Mouse (Mus musculus): Measurements from ENCODE around the gene Iqcf1. TPM values are rescaled to one million over a fixed set of nuclear protein-coding genes. Genes with fewer than 3 reads are reported as not detected.

Iqcf1 gene
- polyA plus RNA-seq, 1 experiment from 2014 or later = not detected

- 44% methylated on average over 9 of the region's 9 CpGs for WGBS
- Histone ChIP-seq H3K4me2 (peak overlapping the region; percentile 94), H3K4me3 (0 out of 2 replicates have a peak overlapping the region, but pooled peaks have one; percentile 0), H3K27me3 (no peaks in the 10 kb centered on the region), H3K36me3 (peaks cover 17% of the 10 kb centered on the region), H3K9me3 (no peaks in the 10 kb centered on the region), H3K4me1 (peaks cover 50% of the 10 kb centered on the region), H3K27ac (peak overlapping the region; percentile 75), H3K9ac (no peak overlapping the region)
- no peak for ATAC-seq (ENCODE audit: borderline replicate concordance, extremely low read depth, low FRiP score, low TSS enrichment)
Measured at GRCm38 (mm10) chr9:106457163-106457559, 42.6 kb upstream of the Iqcf1 start.

- no peak overlapping the region for H3K4me2 ChIP-seq
- H3K27me3 ChIP-seq = no peaks in the 10 kb centered on the region
- no peak for ATAC-seq (ENCODE audit: borderline replicate concordance, extremely low read depth, low FRiP score, low TSS enrichment)
- 69% methylated on average over 5 of the region's 5 CpGs for WGBS
- H3K4me1 ChIP-seq = peaks cover 43% of the 10 kb centered on the region
- no peak overlapping the region for H3K9ac ChIP-seq
- H3K36me3 ChIP-seq = peaks cover 22% of the 10 kb centered on the region
- H3K27ac ChIP-seq = no peak overlapping the region
- no peak overlapping the region for H3K4me3 ChIP-seq
- no peaks in the 10 kb centered on the region for H3K9me3 ChIP-seq
Measured at GRCm38 (mm10) chr9:106457920-106458319, 41.8 kb upstream of the Iqcf1 start.

- Histone ChIP-seq H3K9me3 (no peaks in the 10 kb centered on the region), H3K27me3 (no peaks in the 10 kb centered on the region), H3K4me1 (peaks cover 33% of the 10 kb centered on the region), H3K4me3 (no peak overlapping the region), H3K9ac (no peak overlapping the region), H3K27ac (no peak overlapping the region), H3K36me3 (peaks cover 34% of the 10 kb centered on the region), H3K4me2 (no peak overlapping the region)
- ATAC-seq (ENCODE audit: borderline replicate concordance, extremely low read depth, low FRiP score, low TSS enrichment) = no peak
- WGBS = 74% methylated on average over 15 of the region's 15 CpGs
Measured at GRCm38 (mm10) chr9:106459946-106460345, 39.8 kb upstream of the Iqcf1 start.

GRCm38 (mm10) chr9:106460401-106461025, 39.3 kb upstream of the Iqcf1 start:
- Histone ChIP-seq H3K4me3 (no peak overlapping the region), H3K36me3 (peaks cover 34% of the 10 kb centered on the region), H3K27me3 (0 out of 2 replicates have a peak, but pooled peaks cover 1% of the 10 kb centered on the region), H3K9ac (no peak overlapping the region), H3K4me1 (peaks cover 30% of the 10 kb centered on the region), H3K27ac (no peak overlapping the region), H3K4me2 (no peak overlapping the region), H3K9me3 (no peaks in the 10 kb centered on the region)
- no peak for ATAC-seq (ENCODE audit: borderline replicate concordance, extremely low read depth, low FRiP score, low TSS enrichment)
- 73% methylated on average over 18 of the region's 18 CpGs for WGBS

GRCm38 (mm10) chr9:106461026-106461415, 38.7 kb upstream of the Iqcf1 start:
- H3K36me3 ChIP-seq = peaks cover 34% of the 10 kb centered on the region
- WGBS = 75% methylated on average over 9 of the region's 9 CpGs
- ATAC-seq (ENCODE audit: borderline replicate concordance, extremely low read depth, low FRiP score, low TSS enrichment) = no peak

GRCm38 (mm10) chr9:106461641-106462429, 37.9 kb upstream of the Iqcf1 start:
- Histone ChIP-seq H3K9me3 (no peaks in the 10 kb centered on the region), H3K4me2 (no peak overlapping the region), H3K36me3 (peaks cover 34% of the 10 kb centered on the region), H3K4me3 (no peak overlapping the region), H3K27me3 (0 out of 2 replicates have a peak, but pooled peaks cover 7% of the 10 kb centered on the region), H3K9ac (no peak overlapping the region), H3K4me1 (peaks cover 21% of the 10 kb centered on the region), H3K27ac (no peak overlapping the region)
- ATAC-seq (ENCODE audit: borderline replicate concordance, extremely low read depth, low FRiP score, low TSS enrichment) = no peak
- 80% methylated on average over 16 of the region's 16 CpGs for WGBS

More at GRCm38 (mm10) chr9:106461026-106461415, 38.7 kb upstream of the Iqcf1 start:
- Histone ChIP-seq H3K4me3 (no peak overlapping the region), H3K9me3 (no peaks in the 10 kb centered on the region), H3K4me2 (no peak overlapping the region), H3K27me3 (0 out of 2 replicates have a peak, but pooled peaks cover 6% of the 10 kb centered on the region), H3K27ac (no peak overlapping the region), H3K9ac (no peak overlapping the region), H3K4me1 (peaks cover 30% of the 10 kb centered on the region)

GRCm38 (mm10) chr9:106462430-106462800, 37.4 kb upstream of the Iqcf1 start:
- no peak overlapping the region for H3K4me2 ChIP-seq
- ATAC-seq (ENCODE audit: borderline replicate concordance, extremely low read depth, low FRiP score, low TSS enrichment) = no peak
- no peaks in the 10 kb centered on the region for H3K9me3 ChIP-seq
- no peak overlapping the region for H3K9ac ChIP-seq
- H3K27me3 ChIP-seq = 0 out of 2 replicates have a peak, but pooled peaks cover 7% of the 10 kb centered on the region
- peaks cover 16% of the 10 kb centered on the region for H3K4me1 ChIP-seq
- H3K4me3 ChIP-seq = no peak overlapping the region
- peaks cover 34% of the 10 kb centered on the region for H3K36me3 ChIP-seq
- H3K27ac ChIP-seq = no peak overlapping the region
- WGBS = 87% methylated on average over 12 of the region's 12 CpGs

- ATAC-seq (ENCODE audit: borderline replicate concordance, extremely low read depth, low FRiP score, low TSS enrichment) = no peak
- Histone ChIP-seq H3K9ac (no peak overlapping the region), H3K36me3 (peaks cover 34% of the 10 kb centered on the region), H3K4me2 (no peak overlapping the region), H3K27ac (no peak overlapping the region), H3K9me3 (no peaks in the 10 kb centered on the region), H3K4me1 (peaks cover 12% of the 10 kb centered on the region), H3K4me3 (no peak overlapping the region), H3K27me3 (0 out of 2 replicates have a peak, but pooled peaks cover 7% of the 10 kb centered on the region)
- WGBS = 82% methylated on average over 21 of the region's 21 CpGs
Measured at GRCm38 (mm10) chr9:106463122-106464063, 36.4 kb upstream of the Iqcf1 start.

GRCm38 (mm10) chr9:106464751-106465541, 34.8 kb upstream of the Iqcf1 start:
- ATAC-seq (ENCODE audit: borderline replicate concordance, extremely low read depth, low FRiP score, low TSS enrichment) = peak; percentile 58
- 0 out of 2 replicates have a peak, but pooled peaks cover 7% of the 10 kb centered on the region for H3K27me3 ChIP-seq
- peak overlapping the region; percentile 45 for H3K4me3 ChIP-seq
- peak overlapping the region; percentile 85 for H3K4me2 ChIP-seq
- H3K4me1 ChIP-seq = peaks cover 12% of the 10 kb centered on the region
- H3K27ac ChIP-seq = no peak overlapping the region
- peaks cover 30% of the 10 kb centered on the region for H3K36me3 ChIP-seq
- 3% methylated on average over 99 of the region's 99 CpGs for WGBS
- peak overlapping the region; percentile 46 for H3K9ac ChIP-seq
- no peaks in the 10 kb centered on the region for H3K9me3 ChIP-seq

- peaks cover 12% of the 10 kb centered on the region for H3K4me1 ChIP-seq
- H3K4me3 ChIP-seq = peak within 1 kb of the TSS; percentile 45
- peak within 1 kb of the TSS; percentile 85 for H3K4me2 ChIP-seq
- H3K9ac ChIP-seq = peak within 1 kb of the TSS; percentile 46
- H3K27ac ChIP-seq = no peak within 1 kb of the TSS
- no peak for ATAC-seq (ENCODE audit: borderline replicate concordance, extremely low read depth, low FRiP score, low TSS enrichment)
- WGBS = 37% methylated on average over 26 of the region's 26 CpGs
- H3K9me3 ChIP-seq = no peaks in the 10 kb centered on the region
- 0 out of 2 replicates have a peak, but pooled peaks cover 7% of the 10 kb centered on the region for H3K27me3 ChIP-seq
- peaks cover 28% of the 10 kb centered on the region for H3K36me3 ChIP-seq
Measured at GRCm38 (mm10) chr9:106465571-106466200, 34.1 kb upstream of the Iqcf1 start, which contains the start of gene Gpr62. TSS of gene Gpr62 (minus strand) at chr9:106465938.

All from lung, embryonic 15.5 days (tissue).